Mouse (Mus musculus): ENCODE results near the gene St3gal6. TPM values are rescaled to one million over a fixed set of nuclear protein-coding genes. Genes with fewer than 3 reads are reported as not detected.

Gene St3gal6
- polyA plus RNA-seq, 1 experiment = 23.9 TPM

DNA sequence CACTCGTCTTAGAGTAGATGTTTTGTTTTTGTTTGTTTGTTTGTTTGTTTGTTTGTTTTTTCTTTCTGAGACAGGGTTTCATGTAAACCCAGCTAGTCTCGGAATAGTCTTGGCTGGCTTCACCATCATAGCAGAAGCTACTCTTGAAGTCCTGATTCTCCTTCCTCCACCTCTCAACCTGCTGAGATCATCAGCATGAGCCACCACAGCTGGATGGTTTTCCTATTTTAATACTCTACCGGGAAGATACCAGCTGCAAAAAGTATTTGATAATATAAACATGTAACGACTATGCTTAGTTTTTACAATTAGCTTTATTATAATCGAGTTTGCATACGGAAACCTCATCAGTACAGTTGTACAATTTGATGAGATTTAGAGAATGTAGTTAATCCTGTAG is 21.5 kb downstream of the St3gal6 start:
- H3K4me3 ChIP-seq (replicated peaks; ENCODE audit: insufficient read depth, low read depth, low read length) = no peak overlapping the region
- no peak overlapping the region for H3K27ac ChIP-seq (ENCODE audit: insufficient read depth, low read length)
- TF ChIP-seq POLR2A (IDR thresholded peaks at IDR 0.05; ENCODE audit: borderline replicate concordance, insufficient read depth, low read length) (no peak), CTCF (IDR thresholded peaks at IDR 0.05; ENCODE audit: borderline replicate concordance, insufficient read depth, low read depth, low read length) (no peak)
- H3K27me3 ChIP-seq (ENCODE audit: control insufficient read depth, insufficient read depth, low read length) = no peaks in the 10 kb centered on the region
- no peak for DNase-seq
- no peaks in the 10 kb centered on the region for H3K4me1 ChIP-seq (ENCODE audit: control insufficient read depth, insufficient read depth, low read length)
- 79% methylated on average over 6 of the region's 6 CpGs for WGBS

DNA sequence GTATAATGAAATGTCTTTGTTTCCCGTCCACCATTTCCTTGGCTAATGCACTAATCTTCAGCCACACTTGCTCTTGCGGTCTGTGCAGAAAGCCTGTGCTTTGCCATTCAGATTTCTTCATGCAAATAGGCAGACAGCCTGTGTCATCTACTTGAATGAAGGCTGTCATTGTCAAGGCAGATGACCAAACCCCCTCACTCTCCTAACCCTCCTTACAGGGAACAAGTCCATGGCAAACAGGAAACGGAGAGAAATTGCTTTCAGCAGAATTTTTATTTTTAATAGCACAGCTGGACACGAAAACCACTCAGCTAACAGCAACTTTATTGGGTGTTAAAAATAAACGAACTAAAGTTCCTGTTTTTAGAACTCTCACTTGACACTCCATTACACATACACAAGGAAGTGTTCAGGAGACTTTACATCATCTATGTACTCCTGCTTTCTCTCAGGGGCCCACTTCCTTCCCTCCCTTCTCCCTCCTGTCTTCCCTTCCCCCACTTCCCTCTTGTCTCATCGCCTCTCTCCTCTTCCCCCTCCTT is 22.2 kb downstream of the St3gal6 start:
- Histone ChIP-seq H3K27ac (ENCODE audit: insufficient read depth, low read length) (no peak overlapping the region), H3K4me3 (replicated peaks; ENCODE audit: insufficient read depth, low read depth, low read length) (no peak overlapping the region), H3K4me1 (ENCODE audit: control insufficient read depth, insufficient read depth, low read length) (no peaks in the 10 kb centered on the region), H3K27me3 (ENCODE audit: control insufficient read depth, insufficient read depth, low read length) (no peaks in the 10 kb centered on the region)
- 37% methylated on average over 6 of the region's 6 CpGs for WGBS
- no peak for DNase-seq
- TF ChIP-seq POLR2A (IDR thresholded peaks at IDR 0.05; ENCODE audit: borderline replicate concordance, insufficient read depth, low read length) (no peak), CTCF (IDR thresholded peaks at IDR 0.05; ENCODE audit: borderline replicate concordance, insufficient read depth, low read depth, low read length) (no peak)

DNA sequence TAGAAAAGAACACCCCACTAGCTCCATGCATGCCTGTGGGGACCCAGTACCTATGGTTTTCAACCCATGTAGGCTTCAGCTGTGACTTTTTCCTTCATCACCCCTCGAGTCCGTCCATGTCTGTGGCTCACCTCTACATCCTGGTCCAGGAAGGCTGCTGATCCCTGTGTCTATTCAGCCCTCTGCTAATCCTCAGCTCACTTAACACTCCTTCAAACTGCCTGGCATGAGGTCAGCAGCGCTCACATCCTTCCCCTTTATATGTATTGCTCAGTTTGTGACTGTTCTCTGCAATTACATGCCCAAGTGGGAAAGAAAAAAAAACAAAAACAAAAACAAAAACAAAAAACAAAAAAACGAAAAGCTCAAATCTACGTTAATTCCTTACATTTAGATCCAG is 24.4 kb downstream of the St3gal6 start:
- TF ChIP-seq POLR2A (IDR thresholded peaks at IDR 0.05; ENCODE audit: borderline replicate concordance, insufficient read depth, low read length) = no peak
- Histone ChIP-seq H3K4me3 (replicated peaks; ENCODE audit: insufficient read depth, low read depth, low read length) (no peak overlapping the region), H3K4me1 (ENCODE audit: control insufficient read depth, insufficient read depth, low read length) (no peaks in the 10 kb centered on the region), H3K27me3 (ENCODE audit: control insufficient read depth, insufficient read depth, low read length) (no peaks in the 10 kb centered on the region), H3K27ac (ENCODE audit: insufficient read depth, low read length) (no peak overlapping the region)
- 72% methylated on average over 5 of the region's 5 CpGs for WGBS
- DNase-seq = no peak

DNA sequence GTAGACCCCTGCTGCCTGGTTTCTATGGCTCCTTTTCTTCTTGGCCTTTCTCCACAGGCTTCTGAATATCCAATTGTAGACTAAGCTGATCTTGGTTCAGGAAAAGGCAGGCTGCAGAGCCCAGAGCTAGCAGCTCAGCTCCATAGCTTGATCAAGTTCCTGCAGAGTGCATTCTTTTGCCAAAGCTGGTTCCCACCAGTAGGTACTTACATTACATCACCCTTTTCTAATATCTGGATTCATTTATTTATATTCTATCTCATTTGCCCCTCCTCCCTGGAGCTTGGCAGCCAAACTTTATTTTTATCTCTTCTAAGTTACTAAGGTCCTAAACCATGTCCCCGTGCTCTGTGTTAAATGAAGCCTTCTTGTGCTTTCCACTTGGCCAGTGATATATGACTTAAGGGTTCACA is 24.9 kb downstream of the St3gal6 start:
- Histone ChIP-seq H3K4me1 (ENCODE audit: control insufficient read depth, insufficient read depth, low read length) (no peaks in the 10 kb centered on the region), H3K27me3 (ENCODE audit: control insufficient read depth, insufficient read depth, low read length) (no peaks in the 10 kb centered on the region), H3K4me3 (replicated peaks; ENCODE audit: insufficient read depth, low read depth, low read length) (no peak overlapping the region), H3K27ac (ENCODE audit: insufficient read depth, low read length) (no peak overlapping the region)
- TF ChIP-seq CTCF (IDR thresholded peaks at IDR 0.05; ENCODE audit: borderline replicate concordance, insufficient read depth, low read depth, low read length) = no peak
- WGBS = 39% methylated on average over 1 of the region's 1 CpGs
- peak in 1 of 2 experiments; percentile 18 for DNase-seq

DNA sequence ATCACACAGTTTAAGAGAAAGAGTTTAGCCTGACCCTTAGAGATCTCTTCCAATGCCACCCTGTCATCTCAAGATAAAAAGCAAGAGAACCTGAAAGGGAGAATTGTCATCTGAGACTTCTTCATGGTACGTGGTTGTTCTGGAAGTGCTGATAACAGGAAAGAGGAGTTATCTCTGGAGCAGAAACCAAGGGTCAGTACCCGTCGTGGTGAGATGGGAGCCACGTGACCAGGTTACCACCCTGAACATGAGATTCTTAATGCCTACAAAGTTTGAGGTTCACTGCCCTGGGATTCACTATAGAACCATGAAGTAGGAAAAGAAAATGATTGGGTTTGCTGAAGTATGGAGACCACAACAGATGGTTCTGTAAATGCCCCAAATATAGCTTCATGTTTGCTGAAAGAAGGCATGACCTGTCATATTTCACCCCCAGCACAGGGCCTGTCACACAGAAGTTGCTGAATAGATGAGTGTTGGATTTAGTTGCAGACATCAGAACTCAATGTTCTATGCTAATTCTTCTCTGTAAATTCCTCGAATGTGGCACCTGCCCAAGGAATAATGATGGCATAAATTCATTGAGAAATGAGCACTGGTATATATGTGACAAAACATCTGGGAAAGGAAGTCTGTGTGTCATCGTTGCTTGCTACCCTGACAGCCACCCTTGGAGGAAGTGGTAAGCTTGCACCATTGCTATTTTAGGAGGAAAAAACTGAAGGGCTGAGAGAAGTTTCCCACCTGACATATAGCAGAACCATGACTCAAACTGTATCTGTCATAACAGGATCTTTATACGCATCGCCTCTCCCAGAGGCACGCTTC is 25.9 kb downstream of the St3gal6 start:
- Histone ChIP-seq H3K27ac (ENCODE audit: insufficient read depth, low read length) (no peak overlapping the region), H3K27me3 (ENCODE audit: control insufficient read depth, insufficient read depth, low read length) (no peaks in the 10 kb centered on the region), H3K4me1 (ENCODE audit: control insufficient read depth, insufficient read depth, low read length) (no peaks in the 10 kb centered on the region), H3K4me3 (replicated peaks; ENCODE audit: insufficient read depth, low read depth, low read length) (no peak overlapping the region)
- no peak for TF ChIP-seq CTCF (IDR thresholded peaks at IDR 0.05; ENCODE audit: borderline replicate concordance, insufficient read depth, low read depth, low read length)
- no peak for TF ChIP-seq POLR2A (IDR thresholded peaks at IDR 0.05; ENCODE audit: borderline replicate concordance, insufficient read depth, low read length)
- WGBS = 70% methylated on average over 9 of the region's 9 CpGs
- no peak for DNase-seq

DNA sequence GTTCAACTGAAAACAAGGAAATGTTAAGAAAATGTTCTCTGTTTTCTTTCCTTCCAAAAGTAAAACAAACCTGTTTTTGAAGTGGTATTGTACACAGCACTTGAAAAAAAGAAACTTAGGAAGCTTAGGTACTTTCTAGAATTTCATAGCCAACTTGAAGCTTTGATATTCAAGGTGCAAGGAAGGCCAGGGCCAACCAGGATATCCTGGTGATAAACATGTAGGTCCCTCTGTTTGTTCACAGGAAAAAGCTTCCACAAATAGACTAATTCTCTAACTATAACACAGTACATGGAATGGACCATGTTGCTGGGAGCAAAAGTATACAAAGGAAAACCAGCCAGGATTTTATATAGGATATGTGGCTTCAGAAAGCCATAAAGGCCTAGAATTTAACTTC is 27.3 kb downstream of the St3gal6 start:
- no peaks in the 10 kb centered on the region for H3K27me3 ChIP-seq (ENCODE audit: control insufficient read depth, insufficient read depth, low read length)
- no peak overlapping the region for H3K4me3 ChIP-seq (replicated peaks; ENCODE audit: insufficient read depth, low read depth, low read length)
- H3K27ac ChIP-seq (ENCODE audit: insufficient read depth, low read length) = no peak overlapping the region
- no peak for DNase-seq
- TF ChIP-seq CTCF (IDR thresholded peaks at IDR 0.05; ENCODE audit: borderline replicate concordance, insufficient read depth, low read depth, low read length) = no peak
- no peak for TF ChIP-seq POLR2A (IDR thresholded peaks at IDR 0.05; ENCODE audit: borderline replicate concordance, insufficient read depth, low read length)
- H3K4me1 ChIP-seq (ENCODE audit: control insufficient read depth, insufficient read depth, low read length) = no peaks in the 10 kb centered on the region

DNA sequence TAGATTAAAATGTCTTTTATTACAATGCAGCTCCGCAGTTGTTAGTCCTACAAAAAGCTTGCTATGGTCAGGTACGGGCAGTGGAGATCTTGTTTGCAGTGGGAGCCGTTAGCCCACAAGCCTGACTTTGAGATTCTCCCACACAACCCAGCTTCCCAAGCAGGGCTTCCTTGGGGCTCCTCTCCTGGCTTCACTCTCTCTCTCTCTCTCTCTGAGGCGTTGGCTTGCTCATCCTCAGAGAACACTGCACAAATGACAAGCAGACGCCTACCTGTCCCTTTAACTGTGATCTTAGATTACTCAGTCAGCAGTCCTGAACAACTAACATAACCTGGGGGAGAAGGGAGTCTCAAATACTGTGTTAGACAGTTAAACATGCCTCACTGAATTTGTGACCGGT is 36.2 kb downstream of the St3gal6 start:
- Histone ChIP-seq H3K27ac (ENCODE audit: insufficient read depth, low read length) (no peak overlapping the region), H3K4me1 (ENCODE audit: control insufficient read depth, insufficient read depth, low read length) (no peaks in the 10 kb centered on the region), H3K4me3 (replicated peaks; ENCODE audit: insufficient read depth, low read depth, low read length) (no peak overlapping the region), H3K27me3 (ENCODE audit: control insufficient read depth, insufficient read depth, low read length) (no peaks in the 10 kb centered on the region)
- TF ChIP-seq POLR2A (IDR thresholded peaks at IDR 0.05; ENCODE audit: borderline replicate concordance, insufficient read depth, low read length) (no peak), CTCF (IDR thresholded peaks at IDR 0.05; ENCODE audit: borderline replicate concordance, insufficient read depth, low read depth, low read length) (no peak)
- WGBS = 87% methylated on average over 6 of the region's 6 CpGs
- no peak for DNase-seq

DNA sequence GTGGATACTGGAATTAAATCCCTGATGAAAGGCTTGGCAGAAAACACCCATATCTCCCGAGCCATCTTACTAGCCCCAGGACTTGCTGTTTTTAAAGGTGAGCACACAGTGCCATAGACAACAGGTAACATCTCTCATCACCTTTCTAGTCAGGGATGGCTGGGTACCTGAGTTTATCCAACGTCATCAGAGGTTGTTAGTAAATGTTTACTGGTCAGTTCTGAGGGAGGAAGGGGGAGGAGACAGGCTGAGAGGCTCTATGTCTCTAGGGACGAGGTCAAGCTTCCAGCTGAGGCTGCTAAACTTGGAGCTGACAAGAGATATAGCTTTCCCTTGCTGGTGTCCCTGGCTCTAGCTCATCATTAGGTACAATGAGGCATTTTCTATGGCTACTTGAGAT is 41.7 kb downstream of the St3gal6 start:
- no peak overlapping the region for H3K4me3 ChIP-seq (replicated peaks; ENCODE audit: insufficient read depth, low read depth, low read length)
- no peak for DNase-seq
- H3K27me3 ChIP-seq (ENCODE audit: control insufficient read depth, insufficient read depth, low read length) = no peaks in the 10 kb centered on the region
- H3K27ac ChIP-seq (ENCODE audit: insufficient read depth, low read length) = no peak overlapping the region
- H3K4me1 ChIP-seq (ENCODE audit: control insufficient read depth, insufficient read depth, low read length) = no peaks in the 10 kb centered on the region; the same call in 1 of the 2 replicates
- no peak for TF ChIP-seq CTCF (IDR thresholded peaks at IDR 0.05; ENCODE audit: borderline replicate concordance, insufficient read depth, low read depth, low read length)
- no peak for TF ChIP-seq POLR2A (IDR thresholded peaks at IDR 0.05; ENCODE audit: borderline replicate concordance, insufficient read depth, low read length)
- 67% methylated on average over 3 of the region's 3 CpGs for WGBS

Measured in cerebellum, adult 2 months (tissue).